Mouse (Mus musculus) lung, adult 2 months (tissue): ENCODE data around the gene Pde4dip.

Experiments used
- CTCF ChIP-seq: fragments of 200-500 bp; IDR thresholded peaks from 2 replicates; pipeline ENCODE4 v1.5.1; 2011; ENCODE audit warnings: mild to moderate bottlenecking, low read length, control low read depth; ENCODE audit not compliant: insufficient read depth
- POLR2A ChIP-seq: fragments of 200-500 bp; IDR thresholded peaks from 2 replicates; pipeline ENCODE4 v1.6.1; 2011; ENCODE audit warnings: low read depth, mild to moderate bottlenecking, control low read depth, low read length, borderline replicate concordance; ENCODE audit errors: extremely low read depth

- TF ChIP-seq CTCF: no peak
- TF ChIP-seq POLR2A: no peak
Measured at GRCm38 (mm10) chr3:97686372-97687117, 202.0 kb downstream of the Pde4dip start.
